Mouse (Mus musculus) intestine, postnatal 0 days (tissue): Measurements from ENCODE around the gene Rnf123. TPM values are rescaled to one million over a fixed set of nuclear protein-coding genes. Genes with fewer than 3 reads are reported as not detected.

Experiments used
- ATAC-seq: fragments of 200-750 bp; cut with Nextera tagmentation; 2 replicates; pipeline ENCODE4 v1.8.0; 2017; ENCODE audit warnings: mild to moderate bottlenecking, moderate TSS enrichment, moderate library complexity
- H3K27ac ChIP-seq: fragments of 300-500 bp; sonication (generic); 2 replicates; pipeline ENCODE4 v1.5.1; 2014; ENCODE audit warnings: mild to moderate bottlenecking, low read depth, low read length, moderate library complexity
- H3K27me3 ChIP-seq: fragments of 300-500 bp; sonication (generic); replicated peaks from 2 replicates; pipeline ENCODE4 v1.6.1; 2014; ENCODE audit warnings: low read length, mixed read lengths; ENCODE audit not compliant: control insufficient read depth, insufficient read depth
- H3K36me3 ChIP-seq: fragments of 300-500 bp; sonication (generic); 2 replicates; pipeline ENCODE4 v1.6.1; 2014; ENCODE audit warnings: mild to moderate bottlenecking, moderate library complexity; ENCODE audit not compliant: control insufficient read depth, insufficient read depth
- H3K4me1 ChIP-seq: fragments of 300-500 bp; sonication (generic); replicated peaks from 2 replicates; pipeline ENCODE4 v1.6.1; 2014; ENCODE audit warnings: antibody characterized with exemption, low read length, mixed read lengths; ENCODE audit not compliant: control insufficient read depth, insufficient read depth
- H3K4me2 ChIP-seq: fragments of 300-500 bp; sonication (generic); replicated peaks from 2 replicates; pipeline ENCODE4 v1.6.1; 2014; ENCODE audit warnings: low read depth, mild to moderate bottlenecking, moderate library complexity
- H3K4me3 ChIP-seq: fragments of 300-500 bp; sonication (generic); 2 replicates; pipeline ENCODE4 v1.5.1; 2014; ENCODE audit warnings: low read depth, low read length
- H3K9ac ChIP-seq: fragments of 300-500 bp; sonication (generic); 2 replicates; pipeline ENCODE4 v1.6.1; 2014; ENCODE audit warnings: mild to moderate bottlenecking, low read depth, low read length
- H3K9me3 ChIP-seq: fragments of 300-500 bp; sonication (generic); 2 replicates; pipeline ENCODE4 v1.6.1; 2016; ENCODE audit warnings: mixed run types; ENCODE audit not compliant: control insufficient read depth
- CTCF ChIP-seq: sonication (generic); IDR thresholded peaks from 2 replicates; pipeline ENCODE4 v1.5.1; 2016; ENCODE audit warnings: low read depth, mild to moderate bottlenecking, control low read depth, antibody characterized with exemption, moderate library complexity
- WGBS: fragments of 180-500 bp; shearing (Covaris S2); extraction: QIAGEN DNeasy Blood & Tissue Kit; methylation state at CpG from one replicate; pipeline ENCODE4 v1.1.7; 2014; 5-methylcytosine and 5-hydroxymethylcytosine counted together
- polyA plus RNA-seq: library from polyadenylated mRNA; unstranded; fragments of >200 nt; fragmentation: Nextera tagmentation; extraction: Ambion mirVana; gene quantifications from 2 replicates; pipeline ENCODE4 v1.2.1, GENCODE M21; 2015

Rnf123 gene
- polyA plus RNA-seq, 1 experiment from 2014 or later: 18.2 TPM

DNA sequence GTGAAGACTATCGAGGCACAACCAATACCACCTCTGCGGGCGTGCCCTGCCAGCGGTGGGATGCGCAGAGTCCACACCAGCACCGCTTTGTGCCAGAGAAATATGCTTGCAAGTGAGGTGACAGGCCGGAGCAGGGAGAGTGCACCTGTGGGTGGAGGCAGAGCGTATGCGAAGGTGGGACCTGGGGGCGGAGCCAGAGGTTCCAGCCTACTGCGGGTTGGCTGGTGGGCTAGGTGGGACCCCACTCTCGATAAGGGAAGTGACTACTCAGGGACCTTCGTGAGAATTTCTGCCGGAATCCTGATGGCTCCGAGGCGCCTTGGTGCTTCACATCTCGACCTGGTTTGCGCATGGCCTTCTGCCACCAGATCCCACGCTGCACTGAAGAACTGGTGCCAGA lies 597 bp downstream of the Rnf123 start:
- peaks cover 30% of the 10 kb centered on the region for H3K36me3 ChIP-seq
- H3K27ac ChIP-seq: no peak overlapping the region
- no peak for TF ChIP-seq CTCF
- no peak for ATAC-seq
- H3K9me3 ChIP-seq: no peaks in the 10 kb centered on the region
- peak overlapping the region; percentile 39 for H3K4me2 ChIP-seq
- H3K4me3 ChIP-seq: 0 out of 2 replicates have a peak overlapping the region, but pooled peaks have one; percentile 9
- H3K4me1 ChIP-seq: peaks cover 17% of the 10 kb centered on the region
- WGBS: 1% methylated on average over 19 of the region's 19 CpGs
- no peaks in the 10 kb centered on the region for H3K27me3 ChIP-seq
- H3K9ac ChIP-seq: peak overlapping the region; percentile 4; the same call in 1 of the 2 replicates

DNA sequence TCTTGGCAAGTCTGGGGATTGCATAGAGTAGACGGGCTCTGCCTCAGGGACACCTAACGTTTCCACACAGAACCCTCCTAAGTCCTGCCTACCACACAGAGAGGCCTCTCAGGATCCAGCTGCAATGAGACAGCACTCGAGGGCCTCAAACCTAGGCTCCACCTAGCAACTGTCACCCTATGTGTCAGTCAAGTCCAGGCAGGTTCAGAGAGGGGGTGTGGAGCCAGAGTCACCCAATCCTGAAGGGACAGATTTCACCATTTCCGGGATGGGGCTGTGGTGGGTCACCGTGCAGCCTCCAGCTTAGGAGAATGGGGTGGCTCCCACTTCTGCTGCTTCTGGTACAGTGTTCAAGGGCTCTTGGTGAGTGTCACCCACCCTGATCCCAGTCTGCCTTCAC lies 3.0 kb downstream of the Rnf123 start, which contains the start of gene Mst1:
Gene Mst1, plus strand, starts transcription at position 269 of the 400 bp plus-strand sequence.
- Histone ChIP-seq H3K4me3 (peak within 1 kb of the TSS; percentile 63), H3K27me3 (no peaks in the 10 kb centered on the region), H3K36me3 (peaks cover 12% of the 10 kb centered on the region), H3K9me3 (no peaks in the 10 kb centered on the region), H3K9ac (peak within 1 kb of the TSS; percentile 82), H3K4me2 (peak within 1 kb of the TSS; percentile 85), H3K27ac (peak within 1 kb of the TSS; percentile 68; the same call in 1 of the 2 replicates), H3K4me1 (peaks cover 17% of the 10 kb centered on the region)
- whole genome bisulfite sequencing: 67% methylated on average over 5 of the region's 5 CpGs
- no peak for TF ChIP-seq CTCF
- no peak for ATAC-seq

DNA sequence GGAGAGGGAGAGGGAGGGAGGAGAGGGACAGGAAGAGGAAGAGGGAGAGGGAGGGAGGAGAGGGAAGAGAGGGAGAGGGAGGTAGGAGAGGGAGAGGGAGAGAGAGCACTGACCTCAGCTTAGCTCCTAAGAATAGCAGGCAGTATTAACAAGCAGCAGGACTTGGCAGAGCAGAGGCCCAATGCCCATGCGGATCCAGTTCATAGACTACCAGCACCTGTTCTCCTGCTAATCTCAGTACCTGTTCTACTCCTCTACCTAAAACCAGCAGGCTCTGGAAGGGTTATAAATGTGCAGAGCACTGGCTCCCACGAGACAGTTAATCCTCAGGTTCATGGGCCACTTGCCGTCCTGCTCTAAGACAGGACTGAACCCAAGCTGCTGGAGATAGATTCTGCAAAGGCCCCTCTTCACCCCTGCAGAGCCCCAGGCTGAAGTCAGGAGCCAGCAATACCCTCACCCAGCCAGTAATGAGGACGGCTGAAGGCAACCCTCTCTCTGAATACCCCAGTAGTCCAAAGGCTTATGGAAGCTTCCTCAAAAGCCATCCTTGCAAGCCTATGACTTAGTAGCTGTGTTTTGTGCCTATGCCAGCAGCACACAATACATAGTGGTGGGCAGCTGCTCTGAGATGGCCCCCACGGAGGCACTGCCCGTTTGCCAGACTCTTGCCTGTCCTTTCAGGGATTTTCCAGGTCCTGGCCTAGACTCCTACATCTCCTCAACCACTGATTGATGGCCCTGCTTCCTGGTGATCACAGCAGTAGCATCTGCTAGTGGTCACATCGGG lies 9.8 kb downstream of the Rnf123 start:
- Histone ChIP-seq H3K4me3 (no peak overlapping the region), H3K4me2 (no peak overlapping the region), H3K36me3 (peaks cover 40% of the 10 kb centered on the region), H3K9ac (no peak overlapping the region), H3K27me3 (no peaks in the 10 kb centered on the region), H3K27ac (0 out of 2 replicates have a peak overlapping the region, but pooled peaks have one; percentile 11), H3K9me3 (no peaks in the 10 kb centered on the region), H3K4me1 (no peaks in the 10 kb centered on the region)
- ATAC-seq: no peak
- 70% methylated on average over 7 of the region's 7 CpGs for WGBS
- TF ChIP-seq CTCF: no peak

DNA sequence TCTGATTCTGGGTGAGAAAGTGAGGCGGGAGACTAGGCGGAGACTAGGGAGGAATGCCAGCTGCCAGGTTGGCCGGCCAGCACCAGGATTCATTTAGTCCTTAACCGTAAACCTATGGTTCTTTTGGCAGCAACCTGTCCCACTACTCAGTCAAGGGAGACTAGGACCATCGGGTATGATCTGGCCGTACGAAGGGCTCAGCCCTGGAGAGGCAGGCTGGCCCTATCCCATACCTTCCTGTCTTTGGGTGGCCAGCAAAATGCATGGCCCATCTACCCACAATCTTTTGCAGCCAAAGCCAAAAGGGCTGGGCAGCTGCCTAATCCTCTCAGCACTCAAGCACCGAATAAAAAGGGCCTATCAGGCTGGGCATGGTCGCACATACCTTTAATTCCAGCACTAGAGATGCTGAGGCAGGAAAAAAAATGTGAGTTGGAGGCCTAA lies 10.6 kb downstream of the Rnf123 start:
- Histone ChIP-seq H3K9me3 (no peaks in the 10 kb centered on the region), H3K4me2 (no peak overlapping the region), H3K4me3 (no peak overlapping the region), H3K9ac (no peak overlapping the region), H3K36me3 (peaks cover 40% of the 10 kb centered on the region), H3K4me1 (no peaks in the 10 kb centered on the region), H3K27me3 (no peaks in the 10 kb centered on the region), H3K27ac (no peak overlapping the region)
- WGBS: 59% methylated on average over 9 of the region's 9 CpGs
- no peak for TF ChIP-seq CTCF
- ATAC-seq: no peak

DNA sequence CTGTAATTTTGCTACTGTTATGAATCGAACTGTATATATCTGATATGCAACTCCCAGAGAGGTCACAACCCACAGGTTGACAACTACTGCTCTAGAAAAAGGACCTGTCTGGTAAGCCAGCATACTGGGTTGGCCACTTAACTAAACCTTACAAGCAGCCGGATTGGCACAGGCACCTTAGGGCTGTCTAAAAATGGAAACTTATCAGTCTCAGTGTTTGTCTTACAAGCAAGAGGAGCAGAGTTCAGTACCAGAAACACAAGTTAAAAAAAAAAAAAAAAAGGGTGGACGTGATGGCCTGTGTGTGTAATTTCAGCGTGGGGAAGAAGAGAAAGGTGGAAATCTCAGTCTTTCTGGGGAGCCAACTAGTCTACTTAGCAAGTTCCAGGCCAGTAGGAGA lies 11.3 kb downstream of the Rnf123 start:
- no peak for TF ChIP-seq CTCF
- Histone ChIP-seq H3K4me1 (no peaks in the 10 kb centered on the region), H3K9me3 (no peaks in the 10 kb centered on the region), H3K4me2 (no peak overlapping the region), H3K36me3 (peaks cover 40% of the 10 kb centered on the region), H3K27ac (no peak overlapping the region), H3K9ac (no peak overlapping the region), H3K4me3 (no peak overlapping the region), H3K27me3 (no peaks in the 10 kb centered on the region)
- 49% methylated on average over 4 of the region's 4 CpGs for WGBS
- ATAC-seq: no peak

DNA sequence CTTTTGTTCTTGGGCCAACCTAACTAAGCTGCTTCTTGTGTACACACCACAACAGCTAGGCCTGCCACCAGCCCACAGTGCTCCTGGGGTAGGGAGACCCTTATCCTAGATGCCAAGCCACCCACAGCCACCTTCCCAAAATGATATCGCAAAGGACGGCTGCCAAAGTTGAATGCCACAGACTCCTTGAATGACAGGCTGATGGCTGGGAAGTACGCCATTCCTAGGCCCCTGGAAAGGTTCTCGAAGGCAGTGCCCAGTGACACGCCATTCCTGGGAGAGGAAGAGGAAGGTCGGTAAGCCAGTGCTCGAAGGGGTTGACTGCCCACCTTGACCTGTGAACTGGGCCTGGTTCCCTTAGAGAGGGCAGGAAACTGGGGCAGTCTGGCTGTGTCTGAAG lies 13.6 kb downstream of the Rnf123 start:
- Histone ChIP-seq H3K27ac (no peak overlapping the region), H3K9me3 (no peaks in the 10 kb centered on the region), H3K9ac (no peak overlapping the region), H3K27me3 (no peaks in the 10 kb centered on the region), H3K4me2 (no peak overlapping the region), H3K4me3 (no peak overlapping the region), H3K36me3 (peaks cover 42% of the 10 kb centered on the region), H3K4me1 (no peaks in the 10 kb centered on the region)
- 86% methylated on average over 7 of the region's 7 CpGs for WGBS
- no peak for ATAC-seq
- no peak for TF ChIP-seq CTCF
